8 mouse cellular contexts compared by ENCODE assay signal in the genomic region with DNA sequence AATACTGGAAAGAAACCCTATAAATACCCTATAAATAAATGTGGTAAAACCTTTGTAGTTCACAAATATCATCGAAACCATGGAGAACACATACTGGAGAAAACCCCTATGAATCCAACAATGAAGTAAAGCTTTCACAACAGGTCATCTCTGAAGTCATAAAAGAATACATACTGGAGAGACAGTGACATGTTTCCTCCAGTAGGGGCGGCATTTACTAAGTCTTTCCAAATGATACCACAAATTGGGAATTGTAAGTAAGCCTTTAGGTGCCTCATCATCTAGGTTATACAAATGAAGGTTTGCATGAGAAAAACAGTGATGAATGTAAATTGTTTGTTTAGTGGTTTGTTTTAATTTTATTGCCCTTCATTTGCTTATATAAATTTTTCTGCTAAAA. TPM values are rescaled to one million over a fixed set of nuclear protein-coding genes. Genes with fewer than 3 reads are reported as not detected.
DNase-seq lines count a peak whose midpoint lies in the region.

No protein-coding gene starts in this region.

- intact Hi-C loops in heart, postnatal 10 days (cut with DNase I), result no loop called here

- DNase-seq in heart, postnatal 10 days, result peak; percentile 23 to 33
- no peak for DNase-seq in heart, adult 11 months
- DNase-seq in 416B (ENCODE audit: low read depth) (peak; percentile 57), MN1 (ENCODE audit: low spot score) (peak; percentile 11)
- DNase-seq in kidney, postnatal 4 days, result peak; percentile 4 to 6
- DNase-seq in neural tube, embryonic 10.5 days (ENCODE audit: extremely low spot score, low spot score), result no peak
- no peak for DNase-seq in cerebellum, adult 11-12 months
- no peak for DNase-seq in layer of hippocampus, postnatal 10 days (ENCODE audit: low spot score in 2 of 2)

RNA-seq across cellular contexts. Expression of a gene that starts 48.0 kb away (rescaled TPM):
- total RNA-seq in heart, postnatal 10 days (2021), result 10 to 100 TPM; 41.0 to 43.5 TPM
- 10 to 100 TPM; 33.2 to 36.6 TPM for total RNA-seq in layer of hippocampus, postnatal 10 days (2021)

RNA-seq across cellular contexts. Expression of a gene that starts 48.2 kb away (rescaled TPM):
- 10 to 100 TPM; 38.9 to 52.7 TPM for total RNA-seq in heart, postnatal 10 days (2021)
- total RNA-seq in layer of hippocampus, postnatal 10 days (2021), result 10 to 100 TPM; 19.0 to 22.3 TPM

Comparison
In these comparisons a context has a peak if more than half of its experiments do, and no peak if none do; other contexts are left out.
1. DNase-seq: peak in heart, postnatal 10 days (2 of 2), 416B (single experiment), MN1 (single experiment) and kidney, postnatal 4 days (2 of 2); none in heart, adult 11 months (single experiment), neural tube, embryonic 10.5 days (single experiment), cerebellum, adult 11-12 months (single experiment) and layer of hippocampus, postnatal 10 days (0 of 2).